Mouse (Mus musculus) frontal cortex, adult (tissue): ENCODE measurements around the gene Kirrel3.
A peak's percentile ranks its signal among the peaks of the same experiment; 100 is the strongest.

Experiments used
- ATAC-seq: cut with Nextera tagmentation; 2 replicates; pipeline ENCODE4 v1.9.2; 2017; ENCODE audit warnings: mild to moderate bottlenecking, moderate library complexity, mixed read lengths; ENCODE audit not compliant: low TSS enrichment

The Kirrel3 gene

GRCm38 (mm10) chr9:34824358-34825088 lies 338.8 kb downstream of the Kirrel3 start:
- no peak for ATAC-seq

- no peak for ATAC-seq
Measured at GRCm38 (mm10) chr9:34825089-34825400, 339.4 kb downstream of the Kirrel3 start.

DNA sequence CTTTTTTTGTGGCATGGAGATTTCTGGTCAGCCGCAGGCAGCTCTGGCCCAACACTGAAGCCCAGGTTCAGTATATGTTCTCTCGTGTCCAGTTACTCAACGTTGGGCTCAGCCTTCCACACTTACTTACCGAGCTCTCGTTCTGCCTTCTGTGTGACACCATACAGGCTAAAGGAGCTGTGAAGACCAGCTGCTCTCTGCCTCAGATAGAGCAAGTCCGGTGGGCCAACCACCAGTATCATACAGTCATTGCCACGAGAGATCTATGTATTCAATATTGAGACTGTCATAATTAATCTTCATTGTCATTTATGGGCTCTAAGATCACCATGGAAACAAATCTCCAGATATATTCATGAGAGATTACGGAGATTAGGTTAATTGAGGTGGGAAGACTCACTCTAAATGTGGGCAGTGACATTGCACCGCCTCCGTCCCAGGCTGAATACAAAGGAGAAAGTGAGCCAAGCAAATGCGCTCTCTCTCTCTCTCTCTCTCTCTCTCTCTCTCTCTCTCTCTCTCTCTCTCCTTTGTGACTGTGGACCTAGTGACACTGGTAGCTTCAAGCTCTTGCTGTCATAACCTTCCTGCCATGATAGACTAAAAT lies 339.8 kb downstream of the Kirrel3 start:
- no peak for ATAC-seq

GRCm38 (mm10) chr9:34830696-34831095 lies 345.0 kb downstream of the Kirrel3 start:
- ATAC-seq: no peak

- ATAC-seq: no peak
Measured at GRCm38 (mm10) chr9:34836801-34837200, 351.1 kb downstream of the Kirrel3 start.

DNA sequence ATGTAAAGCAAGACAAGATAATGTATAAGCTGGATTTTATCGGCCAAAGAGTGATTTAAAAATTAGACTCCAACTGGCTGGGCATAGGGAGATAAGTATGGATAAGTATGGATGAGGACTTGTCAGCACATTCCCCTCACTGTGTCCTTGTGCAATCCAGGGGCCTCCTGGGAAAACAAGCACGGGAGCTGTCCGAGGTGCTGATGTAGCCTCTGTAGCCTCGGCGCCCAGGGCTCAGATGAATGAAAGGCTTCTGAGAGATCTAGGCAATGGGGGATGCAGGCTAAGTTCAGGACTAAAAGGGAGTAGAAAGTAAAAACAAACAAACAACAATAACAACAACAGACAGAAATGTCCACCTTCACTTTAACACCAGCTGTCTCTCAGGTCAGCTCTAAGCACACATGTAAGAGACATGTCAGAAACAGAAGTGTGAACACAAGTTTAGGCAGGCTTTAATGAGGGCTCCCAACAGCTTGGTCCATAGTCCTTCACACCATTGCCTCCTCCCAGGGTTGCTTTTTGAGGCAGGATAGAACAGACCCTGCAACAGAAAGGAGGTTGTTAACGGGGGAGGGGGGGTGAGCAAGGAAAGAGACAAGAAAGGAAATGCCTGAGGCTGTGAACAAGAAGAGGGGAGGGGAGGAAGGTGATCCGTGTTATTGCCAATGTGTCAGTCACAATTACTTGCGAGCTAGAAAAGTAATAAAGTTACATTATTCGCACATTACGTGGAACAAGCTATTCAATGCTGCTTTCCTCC lies 352.2 kb downstream of the Kirrel3 start:
- no peak for ATAC-seq

DNA sequence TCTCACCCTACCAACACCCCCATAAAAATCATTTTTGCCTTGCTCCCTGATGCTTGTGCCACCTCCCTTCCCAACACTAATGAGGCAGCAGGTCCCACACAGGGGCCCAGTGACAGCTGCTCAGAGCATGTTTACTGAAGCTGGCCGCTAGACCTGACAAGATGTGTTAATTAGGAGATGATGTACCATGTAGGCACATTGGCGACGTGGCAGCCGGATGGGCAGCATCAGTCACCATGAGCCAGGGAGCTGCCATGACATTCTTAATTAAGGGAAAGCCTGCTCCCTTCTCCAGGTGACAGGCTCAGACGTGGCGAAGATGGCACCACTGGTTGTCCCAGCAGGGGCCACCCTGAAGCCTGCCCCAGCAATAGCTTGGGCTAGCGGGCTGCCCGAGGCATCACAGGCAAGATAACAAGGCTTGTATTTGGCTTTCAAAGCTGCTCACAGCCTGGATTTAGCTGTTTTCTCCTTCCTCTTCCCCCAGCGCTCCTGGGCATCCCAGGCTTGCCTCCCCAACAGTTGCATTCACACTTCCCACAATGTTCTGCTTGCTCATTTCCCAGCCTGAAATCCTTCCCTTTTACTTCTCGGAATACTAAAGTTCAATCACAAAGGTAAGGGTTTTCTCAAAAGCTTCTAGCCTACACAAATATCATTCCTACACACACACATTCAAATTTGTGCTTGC lies 357.7 kb downstream of the Kirrel3 start:
- ATAC-seq: peak; percentile 94

GRCm38 (mm10) chr9:34846440-34846839 lies 360.7 kb downstream of the Kirrel3 start:
- ATAC-seq: no peak

DNA sequence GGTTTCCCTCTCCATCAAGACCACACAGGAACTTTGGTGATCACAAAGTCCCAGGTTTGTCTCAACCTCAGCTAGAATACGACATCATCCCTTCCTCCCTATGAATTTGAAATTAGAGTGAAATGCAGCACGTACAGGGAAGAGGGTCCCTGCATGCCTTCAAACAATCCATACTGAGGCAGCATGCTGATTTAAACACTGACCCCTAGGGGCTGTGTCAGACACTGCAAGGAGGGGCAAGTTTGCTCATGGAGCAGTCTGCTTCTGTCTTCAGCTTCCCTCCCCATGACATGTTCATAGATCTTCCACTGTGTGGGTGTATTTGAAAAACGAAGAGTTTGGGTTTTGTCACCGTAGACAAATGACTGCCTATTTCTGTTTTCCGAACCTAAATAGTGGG lies 362.0 kb downstream of the Kirrel3 start:
- ATAC-seq: peak; percentile 69; the same call in 1 of the 2 replicates

- no peak for ATAC-seq
Measured at GRCm38 (mm10) chr9:34851136-34851535, 365.4 kb downstream of the Kirrel3 start.

DNA sequence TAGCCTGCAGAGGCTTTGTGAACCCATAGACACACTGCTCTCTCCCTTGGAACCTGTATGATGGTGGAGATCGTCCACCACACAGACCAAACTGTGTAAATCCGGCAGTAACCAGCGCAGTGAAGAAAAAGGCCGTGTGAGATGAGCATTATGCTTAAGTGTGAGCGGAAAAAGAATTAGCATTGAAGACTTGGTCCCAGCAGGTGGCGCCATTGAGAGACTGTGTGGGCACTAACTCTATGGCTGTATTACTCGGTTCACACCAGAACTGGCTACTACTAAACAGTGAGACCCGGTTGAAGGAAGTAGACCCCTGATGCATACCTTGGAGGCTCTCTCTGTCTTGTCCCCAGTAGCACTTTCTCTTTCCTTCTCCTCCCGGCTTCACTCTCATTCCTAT lies 371.9 kb downstream of the Kirrel3 start:
- ATAC-seq: no peak

GRCm38 (mm10) chr9:34858071-34858470 lies 372.4 kb downstream of the Kirrel3 start:
- ATAC-seq: no peak

GRCm38 (mm10) chr9:34860934-34861333 lies 375.2 kb downstream of the Kirrel3 start:
- no peak for ATAC-seq

DNA sequence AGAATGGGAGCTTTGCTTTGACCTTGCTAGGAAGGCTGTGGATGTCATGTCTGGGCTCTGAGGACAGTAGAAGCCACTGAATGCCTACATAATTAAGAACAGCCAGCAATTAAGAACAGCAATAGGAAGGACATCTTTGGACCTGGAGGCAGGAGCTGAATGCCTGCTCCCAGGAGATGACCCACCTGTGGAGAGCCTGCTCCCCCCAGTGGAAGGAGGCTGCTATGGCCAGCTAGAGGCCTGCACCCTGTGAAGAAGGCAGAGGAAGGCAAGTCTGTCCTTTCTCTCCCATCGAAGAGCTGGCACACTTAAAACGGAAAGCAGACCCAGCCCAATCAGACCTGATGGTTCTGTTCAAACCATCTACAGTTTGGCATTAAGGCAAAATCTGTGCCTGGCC lies 376.1 kb downstream of the Kirrel3 start:
- ATAC-seq: peak; percentile 93

DNA sequence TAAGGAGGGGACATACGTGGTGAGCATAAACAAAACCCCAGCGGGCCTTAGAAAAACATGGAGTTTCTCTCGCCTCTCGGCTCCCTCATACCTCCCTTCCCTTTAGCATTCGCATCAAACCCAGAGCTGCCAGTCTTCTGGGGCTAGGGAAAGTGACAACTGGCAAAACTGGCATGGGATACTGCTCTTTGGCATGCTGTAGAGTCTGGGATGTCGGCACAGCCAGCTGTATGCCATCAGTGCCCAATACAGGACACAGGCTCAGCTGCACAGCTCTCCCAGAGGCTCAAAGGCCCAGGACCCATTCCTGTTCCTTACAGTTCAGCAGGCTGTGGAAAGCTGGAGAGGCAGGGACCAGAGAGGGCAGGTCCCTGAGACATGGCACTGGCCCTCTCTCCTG lies 379.9 kb downstream of the Kirrel3 start:
- no peak for ATAC-seq

GRCm38 (mm10) chr9:34871316-34871966 lies 385.7 kb downstream of the Kirrel3 start:
- ATAC-seq: no peak

DNA sequence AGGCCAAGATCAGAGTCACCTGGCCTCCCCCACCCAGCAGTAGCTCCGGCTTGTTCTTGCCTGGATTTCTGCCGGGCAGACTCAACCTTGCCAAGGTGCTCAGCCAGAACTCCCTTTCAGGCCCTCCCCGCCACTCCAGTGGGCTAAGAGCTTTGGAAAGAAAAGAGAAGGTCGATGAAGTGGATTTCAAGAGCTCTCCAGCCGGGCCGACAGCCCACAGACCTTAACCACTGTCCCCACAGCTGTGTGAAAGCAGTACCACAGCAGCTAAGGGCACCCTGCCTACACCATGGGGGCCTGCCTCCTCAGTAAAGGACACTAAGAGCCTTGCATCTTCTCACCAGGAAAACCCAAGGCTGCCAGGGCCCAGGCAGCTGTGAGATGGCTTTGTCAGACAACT lies 389.5 kb downstream of the Kirrel3 start:
- no peak for ATAC-seq

GRCm38 (mm10) chr9:34877186-34877585 lies 391.5 kb downstream of the Kirrel3 start:
- ATAC-seq: no peak

GRCm38 (mm10) chr9:34877799-34878198 lies 392.1 kb downstream of the Kirrel3 start:
- ATAC-seq: no peak

DNA sequence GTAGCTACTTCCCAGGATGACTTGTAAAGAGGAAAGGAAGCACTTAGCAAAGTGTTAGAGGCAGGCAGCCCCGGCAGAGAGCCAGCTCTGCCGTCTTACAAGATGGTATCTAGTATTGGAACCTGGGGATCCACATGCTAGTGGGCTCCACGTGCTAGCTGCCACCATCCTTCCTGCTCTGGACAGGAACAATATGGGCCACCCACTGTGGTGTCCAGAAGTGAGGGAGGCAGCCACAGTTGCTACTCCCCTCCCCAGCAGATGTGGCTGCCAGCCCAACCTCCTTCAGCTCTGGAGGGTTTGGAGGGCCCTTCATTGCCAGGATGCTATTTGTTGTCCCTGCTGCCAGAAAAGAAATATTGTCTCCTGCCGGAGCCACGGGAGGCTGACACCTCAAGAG lies 396.1 kb downstream of the Kirrel3 start:
- ATAC-seq: no peak; the same call in 1 of the 2 replicates

- ATAC-seq: no peak
Measured at GRCm38 (mm10) chr9:34882211-34882610, 396.5 kb downstream of the Kirrel3 start.

GRCm38 (mm10) chr9:34883122-34883521 lies 397.4 kb downstream of the Kirrel3 start:
- no peak for ATAC-seq
